Mouse (Mus musculus): ENCODE measurements around the gene Ntrk2. TPM values are rescaled to one million over a fixed set of nuclear protein-coding genes. Genes with fewer than 3 reads are reported as not detected.

The Ntrk2 gene
- total and polyA plus RNA-seq, 3 experiments, result 0.11 TPM; not detected in 2

- ATAC-seq (ENCODE audit: extremely low read depth, insufficient number of reproducible peaks, low FRiP score, poor library complexity, severe bottlenecking) (no peak), DNase-seq (ENCODE audit: low spot score) (no peak)
- Histone ChIP-seq H3K9me3 (replicated peaks) (peaks cover 72% of the 10 kb centered on the region), H3K4me1 (ENCODE audit: insufficient read depth, low read depth, low read length) (no peaks in the 10 kb centered on the region), H3K27me3 (ENCODE audit: insufficient read depth, low read length) (no peaks in the 10 kb centered on the region), H3K4me3 (ENCODE audit: low read depth, low read length) (no peak overlapping the region), H3K36me3 (replicated peaks) (no peaks in the 10 kb centered on the region)
- no peak for TF ChIP-seq GATA2 (IDR thresholded peaks at IDR 0.05; ENCODE audit: borderline replicate concordance, low read depth, low read length)
- TF ChIP-seq TAL1 (conservative IDR thresholded peaks at IDR 0.05; ENCODE audit: low read depth, low read length), result no peak
- TF ChIP-seq GATA1 (IDR thresholded peaks at IDR 0.05; ENCODE audit: borderline replicate concordance, low read length), result no peak
- no peak for TF ChIP-seq CTCF (IDR thresholded peaks at IDR 0.05; ENCODE audit: low read depth, low read length)
- TF ChIP-seq POLR2AphosphoS5 (IDR thresholded peaks at IDR 0.05; ENCODE audit: insufficient replicate concordance, low read depth, low read length), result no peak
Measured at GRCm38 (mm10) chr13:59080468-59080867, 274.1 kb downstream of the Ntrk2 start.

- no peak for TF ChIP-seq CTCF (IDR thresholded peaks at IDR 0.05; ENCODE audit: low read depth, low read length)
- TF ChIP-seq GATA1 (IDR thresholded peaks at IDR 0.05; ENCODE audit: borderline replicate concordance, low read length), result no peak
- no peak for TF ChIP-seq TAL1 (conservative IDR thresholded peaks at IDR 0.05; ENCODE audit: low read depth, low read length)
- no peak for TF ChIP-seq GATA2 (IDR thresholded peaks at IDR 0.05; ENCODE audit: borderline replicate concordance, low read depth, low read length)
- TF ChIP-seq POLR2AphosphoS5 (IDR thresholded peaks at IDR 0.05; ENCODE audit: insufficient replicate concordance, low read depth, low read length), result no peak
- ATAC-seq (ENCODE audit: extremely low read depth, insufficient number of reproducible peaks, low FRiP score, poor library complexity, severe bottlenecking), result no peak
Measured at GRCm38 (mm10) chr13:59089016-59089415, 282.6 kb downstream of the Ntrk2 start.

GRCm38 (mm10) chr13:59091138-59091971 is 285.0 kb downstream of the Ntrk2 start:
- no peak overlapping the region for H3K4me3 ChIP-seq (ENCODE audit: low read depth, low read length)
- ATAC-seq (ENCODE audit: extremely low read depth, insufficient number of reproducible peaks, low FRiP score, poor library complexity, severe bottlenecking) (no peak), DNase-seq (ENCODE audit: low spot score) (no peak)
- no peaks in the 10 kb centered on the region for H3K4me1 ChIP-seq (ENCODE audit: insufficient read depth, low read depth, low read length)
- TF ChIP-seq POLR2AphosphoS5 (IDR thresholded peaks at IDR 0.05; ENCODE audit: insufficient replicate concordance, low read depth, low read length) (no peak), TAL1 (conservative IDR thresholded peaks at IDR 0.05; ENCODE audit: low read depth, low read length) (no peak), CTCF (IDR thresholded peaks at IDR 0.05; ENCODE audit: low read depth, low read length) (no peak), GATA1 (IDR thresholded peaks at IDR 0.05; ENCODE audit: borderline replicate concordance, low read length) (no peak), GATA2 (IDR thresholded peaks at IDR 0.05; ENCODE audit: borderline replicate concordance, low read depth, low read length) (no peak)
- no peaks in the 10 kb centered on the region for H3K36me3 ChIP-seq (replicated peaks)
- peaks cover 79% of the 10 kb centered on the region for H3K9me3 ChIP-seq (replicated peaks)
- H3K27me3 ChIP-seq (ENCODE audit: insufficient read depth, low read length), result no peaks in the 10 kb centered on the region

More at GRCm38 (mm10) chr13:59089016-59089415, 282.6 kb downstream of the Ntrk2 start:
- H3K27me3 ChIP-seq (ENCODE audit: insufficient read depth, low read length), result no peaks in the 10 kb centered on the region
- H3K9me3 ChIP-seq (replicated peaks), result peaks cover 79% of the 10 kb centered on the region
- H3K4me3 ChIP-seq (ENCODE audit: low read depth, low read length), result no peak overlapping the region
- no peaks in the 10 kb centered on the region for H3K4me1 ChIP-seq (ENCODE audit: insufficient read depth, low read depth, low read length)
- no peak for DNase-seq (ENCODE audit: low spot score)
- H3K36me3 ChIP-seq (replicated peaks), result no peaks in the 10 kb centered on the region

- no peak for TF ChIP-seq GATA1 (IDR thresholded peaks at IDR 0.05; ENCODE audit: borderline replicate concordance, low read length)
- no peak for TF ChIP-seq POLR2AphosphoS5 (IDR thresholded peaks at IDR 0.05; ENCODE audit: insufficient replicate concordance, low read depth, low read length)
- no peak for TF ChIP-seq CTCF (IDR thresholded peaks at IDR 0.05; ENCODE audit: low read depth, low read length)
- no peak for TF ChIP-seq GATA2 (IDR thresholded peaks at IDR 0.05; ENCODE audit: borderline replicate concordance, low read depth, low read length)
- no peak for TF ChIP-seq TAL1 (conservative IDR thresholded peaks at IDR 0.05; ENCODE audit: low read depth, low read length)
- H3K4me3 ChIP-seq (ENCODE audit: low read depth, low read length), result no peak overlapping the region
- H3K9me3 ChIP-seq (replicated peaks), result peaks cover 81% of the 10 kb centered on the region
- no peaks in the 10 kb centered on the region for H3K36me3 ChIP-seq (replicated peaks)
- DNase-seq (ENCODE audit: low spot score), result no peak
- ATAC-seq (ENCODE audit: extremely low read depth, insufficient number of reproducible peaks, low FRiP score, poor library complexity, severe bottlenecking), result no peak
- H3K4me1 ChIP-seq (ENCODE audit: insufficient read depth, low read depth, low read length), result no peaks in the 10 kb centered on the region
- H3K27me3 ChIP-seq (ENCODE audit: insufficient read depth, low read length), result no peaks in the 10 kb centered on the region
Measured at GRCm38 (mm10) chr13:59092045-59092857, 285.9 kb downstream of the Ntrk2 start.

GRCm38 (mm10) chr13:59092858-59093154 is 286.4 kb downstream of the Ntrk2 start:
- DNase-seq (ENCODE audit: low spot score) (no peak), ATAC-seq (ENCODE audit: extremely low read depth, insufficient number of reproducible peaks, low FRiP score, poor library complexity, severe bottlenecking) (no peak)
- Histone ChIP-seq H3K36me3 (replicated peaks) (no peaks in the 10 kb centered on the region), H3K27me3 (ENCODE audit: insufficient read depth, low read length) (no peaks in the 10 kb centered on the region), H3K4me1 (ENCODE audit: insufficient read depth, low read depth, low read length) (no peaks in the 10 kb centered on the region), H3K9me3 (replicated peaks) (peaks cover 81% of the 10 kb centered on the region), H3K4me3 (ENCODE audit: low read depth, low read length) (no peak overlapping the region)
- TF ChIP-seq GATA1 (IDR thresholded peaks at IDR 0.05; ENCODE audit: borderline replicate concordance, low read length) (no peak), POLR2AphosphoS5 (IDR thresholded peaks at IDR 0.05; ENCODE audit: insufficient replicate concordance, low read depth, low read length) (no peak), GATA2 (IDR thresholded peaks at IDR 0.05; ENCODE audit: borderline replicate concordance, low read depth, low read length) (no peak), CTCF (IDR thresholded peaks at IDR 0.05; ENCODE audit: low read depth, low read length) (no peak), TAL1 (conservative IDR thresholded peaks at IDR 0.05; ENCODE audit: low read depth, low read length) (no peak)

GRCm38 (mm10) chr13:59094722-59095121 is 288.4 kb downstream of the Ntrk2 start:
- no peak for ATAC-seq (ENCODE audit: extremely low read depth, insufficient number of reproducible peaks, low FRiP score, poor library complexity, severe bottlenecking)
- Histone ChIP-seq H3K9me3 (replicated peaks) (peaks cover 84% of the 10 kb centered on the region), H3K4me1 (ENCODE audit: insufficient read depth, low read depth, low read length) (no peaks in the 10 kb centered on the region), H3K4me3 (ENCODE audit: low read depth, low read length) (no peak overlapping the region), H3K36me3 (replicated peaks) (no peaks in the 10 kb centered on the region), H3K27me3 (ENCODE audit: insufficient read depth, low read length) (no peaks in the 10 kb centered on the region)
- TF ChIP-seq GATA1 (IDR thresholded peaks at IDR 0.05; ENCODE audit: borderline replicate concordance, low read length), result no peak
- no peak for TF ChIP-seq TAL1 (conservative IDR thresholded peaks at IDR 0.05; ENCODE audit: low read depth, low read length)
- TF ChIP-seq CTCF (IDR thresholded peaks at IDR 0.05; ENCODE audit: low read depth, low read length), result no peak
- no peak for DNase-seq (ENCODE audit: low spot score)
